ENCODE assay signal across 19 mouse cellular contexts in genomic region chr4:45674291-45674690, GRCm38 (mm10).
"Had no signal": no experiment of that assay in that cellular context is flagged by ENCODE, and none has a peak within 500 bp of the region (broad histone marks: within the 10 kb centered on the region; RNA-seq: fewer than 3 reads in every experiment).

No protein-coding gene starts in this region.

- H3K9ac ChIP-seq: lung, embryonic 14.5 days; midbrain, embryonic 12.5 days; neural tube, embryonic 13.5 days; neural tube, embryonic 15.5 days; stomach, embryonic 15.5 days had no signal

- H3K27me3 ChIP-seq: neural tube, embryonic 13.5 days; neural tube, embryonic 15.5 days had no signal

- H3K4me1 ChIP-seq: stomach, embryonic 15.5 days had no signal

- H3K9me3 ChIP-seq: midbrain, embryonic 10.5 days; midbrain, embryonic 12.5 days; neural tube, embryonic 13.5 days; neural tube, embryonic 15.5 days; stomach, embryonic 15.5 days had no signal

- ATAC-seq: midbrain, embryonic 16.5 days had no signal

- H3K4me3 ChIP-seq: midbrain, embryonic 10.5 days; midbrain, embryonic 12.5 days; myocyte; neural tube, embryonic 13.5 days; neural tube, embryonic 15.5 days; stomach, embryonic 15.5 days had no signal

- H3K4me2 ChIP-seq: lung, embryonic 14.5 days; midbrain, embryonic 12.5 days; neural tube, embryonic 13.5 days; neural tube, embryonic 15.5 days; stomach, embryonic 15.5 days had no signal

- H3K27ac ChIP-seq: midbrain, embryonic 10.5 days; midbrain, embryonic 12.5 days; neural tube, embryonic 13.5 days; neural tube, embryonic 15.5 days; stomach, embryonic 15.5 days; stomach, postnatal 0 days had no signal

- DNase-seq: lung, adult 18-20 months; lung, postnatal 10 days; lung, postnatal 4 days; midbrain, embryonic 14.5 days; right cerebral cortex, adult 18-20 months; right cerebral cortex, postnatal 25 days; right cerebral cortex, postnatal 4 days; thymus, adult 2 months; thymus, postnatal 25 days; thymus, postnatal 4 days had no signal

- H3K36me3 ChIP-seq: midbrain, embryonic 10.5 days; midbrain, embryonic 12.5 days; neural tube, embryonic 13.5 days; neural tube, embryonic 15.5 days; stomach, embryonic 15.5 days had no signal
